Mouse (Mus musculus): Measurements from ENCODE around the gene Gpc5. TPM values are rescaled to one million over a fixed set of nuclear protein-coding genes. Genes with fewer than 3 reads are reported as not detected.

Gpc5 gene
- polyA plus RNA-seq, 1 experiment, result 0.15 TPM

DNA sequence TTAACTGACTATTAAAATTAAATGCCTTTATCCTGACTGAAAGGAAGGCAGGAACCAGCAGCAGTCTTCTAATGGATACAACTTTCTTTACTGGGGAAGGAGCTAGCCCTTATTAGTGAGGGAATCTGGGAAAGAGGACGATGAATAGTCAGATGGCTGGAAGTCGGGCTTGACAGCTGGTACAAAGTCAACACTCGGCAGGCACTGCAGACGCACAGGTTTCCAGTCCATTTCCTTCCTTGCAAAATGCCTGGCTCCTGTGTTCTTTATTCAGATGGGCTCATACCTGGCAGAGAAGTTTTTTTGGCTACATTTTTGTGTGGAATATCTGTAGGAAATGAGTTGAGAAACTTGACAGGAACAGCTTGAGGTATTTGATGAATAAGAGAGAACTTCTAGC, 1364.2 kb downstream of the Gpc5 start:
- no peak for TF ChIP-seq POLR2A (IDR thresholded peaks at IDR 0.05; ENCODE audit: control insufficient read depth, low read depth, low read length)
- no peak for TF ChIP-seq CTCF (IDR thresholded peaks at IDR 0.05; ENCODE audit: control insufficient read depth, insufficient read depth, insufficient replicate concordance, low read depth, low read length)
- no peaks in the 10 kb centered on the region for H3K27me3 ChIP-seq (ENCODE audit: control insufficient read depth, insufficient read depth, low read length)

DNA sequence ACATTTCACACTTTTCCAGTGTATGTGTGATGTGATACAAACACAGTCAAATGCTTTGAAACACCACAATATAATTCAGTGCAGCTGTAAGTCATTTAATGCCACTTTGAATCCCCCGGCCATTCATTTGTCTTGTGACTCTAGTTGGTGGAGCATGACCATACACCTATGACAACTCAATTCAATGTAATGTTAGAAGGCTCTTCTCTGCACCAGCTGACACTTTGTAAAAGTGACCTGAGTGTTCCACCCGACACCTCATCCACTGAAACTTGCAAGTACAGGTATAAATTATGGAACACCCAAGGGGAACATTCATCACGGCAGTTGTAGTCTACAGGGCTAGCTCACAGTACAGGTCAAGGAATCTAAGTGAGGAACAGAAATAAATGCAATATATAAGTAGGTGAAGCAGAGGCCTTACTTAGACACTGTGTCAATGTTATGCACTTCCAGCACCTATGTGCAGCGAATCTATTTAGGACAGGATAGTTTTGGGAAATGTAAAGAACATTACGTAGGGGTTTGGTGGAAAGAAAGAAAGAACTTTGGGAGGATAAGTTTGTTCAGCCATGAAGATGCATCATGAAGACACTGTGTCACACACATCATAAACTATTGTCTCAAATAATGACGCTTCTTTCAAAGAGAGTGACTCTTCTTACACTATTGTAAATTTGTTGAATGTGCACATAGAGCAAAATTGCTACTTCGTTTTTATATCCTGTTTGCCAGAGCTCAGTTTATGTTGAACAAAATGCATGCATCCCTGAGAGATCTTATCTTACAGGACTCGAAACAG, 1381.6 kb downstream of the Gpc5 start:
- no peak for TF ChIP-seq POLR2A (IDR thresholded peaks at IDR 0.05; ENCODE audit: control insufficient read depth, low read depth, low read length)
- TF ChIP-seq CTCF (IDR thresholded peaks at IDR 0.05; ENCODE audit: control insufficient read depth, insufficient read depth, insufficient replicate concordance, low read depth, low read length), result no peak
- Histone ChIP-seq H3K36me3 (ENCODE audit: control insufficient read depth, insufficient read depth, low read length) (no peaks in the 10 kb centered on the region), H3K27me3 (ENCODE audit: control insufficient read depth, insufficient read depth, low read length) (no peaks in the 10 kb centered on the region), H3K27ac (ENCODE audit: control insufficient read depth, insufficient read depth, low read depth, low read length) (no peak overlapping the region), H3K4me3 (ENCODE audit: control insufficient read depth, low read depth, low read length) (no peak overlapping the region), H3K4me1 (ENCODE audit: control insufficient read depth, insufficient read depth, low read length) (no peaks in the 10 kb centered on the region)

More for the DNA sequence above, 1364.2 kb downstream of the Gpc5 start:
- Histone ChIP-seq H3K27ac (ENCODE audit: control insufficient read depth, insufficient read depth, low read depth, low read length) (no peak overlapping the region), H3K4me3 (ENCODE audit: control insufficient read depth, low read depth, low read length) (no peak overlapping the region), H3K36me3 (ENCODE audit: control insufficient read depth, insufficient read depth, low read length) (no peaks in the 10 kb centered on the region), H3K4me1 (ENCODE audit: control insufficient read depth, insufficient read depth, low read length) (no peaks in the 10 kb centered on the region)

DNA sequence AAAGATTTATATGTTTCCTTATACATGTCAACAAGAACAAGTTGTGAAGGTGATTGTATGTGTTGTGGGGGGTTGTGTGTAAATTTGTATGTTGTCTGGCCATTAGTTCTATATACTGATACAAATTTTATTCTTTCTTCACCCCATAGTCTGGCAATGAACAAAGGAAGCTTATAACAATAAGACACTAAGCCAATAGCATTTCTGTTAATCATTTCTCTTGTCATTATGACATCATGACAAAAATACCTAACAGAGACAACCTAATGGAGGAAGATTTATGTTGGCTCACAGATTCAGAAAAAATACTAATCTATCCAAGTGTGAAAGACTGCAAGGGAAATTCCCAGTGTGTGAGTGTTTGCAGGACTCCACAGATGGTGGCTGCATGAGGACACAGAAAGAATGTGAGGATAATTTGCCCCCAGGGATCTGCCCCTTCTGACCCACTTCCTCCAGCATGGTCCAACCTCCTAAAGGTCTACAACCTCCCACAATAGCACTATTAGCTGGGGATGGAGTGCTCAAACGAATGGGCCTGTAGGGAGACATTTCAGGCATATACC, 1402.4 kb downstream of the Gpc5 start:
- no peak for TF ChIP-seq CTCF (IDR thresholded peaks at IDR 0.05; ENCODE audit: control insufficient read depth, insufficient read depth, insufficient replicate concordance, low read depth, low read length)
- TF ChIP-seq POLR2A (IDR thresholded peaks at IDR 0.05; ENCODE audit: control insufficient read depth, low read depth, low read length), result no peak
- Histone ChIP-seq H3K4me1 (ENCODE audit: control insufficient read depth, insufficient read depth, low read length) (no peaks in the 10 kb centered on the region), H3K27me3 (ENCODE audit: control insufficient read depth, insufficient read depth, low read length) (no peaks in the 10 kb centered on the region), H3K36me3 (ENCODE audit: control insufficient read depth, insufficient read depth, low read length) (no peaks in the 10 kb centered on the region), H3K27ac (ENCODE audit: control insufficient read depth, insufficient read depth, low read depth, low read length) (no peak overlapping the region), H3K4me3 (ENCODE audit: control insufficient read depth, low read depth, low read length) (no peak overlapping the region)

DNA sequence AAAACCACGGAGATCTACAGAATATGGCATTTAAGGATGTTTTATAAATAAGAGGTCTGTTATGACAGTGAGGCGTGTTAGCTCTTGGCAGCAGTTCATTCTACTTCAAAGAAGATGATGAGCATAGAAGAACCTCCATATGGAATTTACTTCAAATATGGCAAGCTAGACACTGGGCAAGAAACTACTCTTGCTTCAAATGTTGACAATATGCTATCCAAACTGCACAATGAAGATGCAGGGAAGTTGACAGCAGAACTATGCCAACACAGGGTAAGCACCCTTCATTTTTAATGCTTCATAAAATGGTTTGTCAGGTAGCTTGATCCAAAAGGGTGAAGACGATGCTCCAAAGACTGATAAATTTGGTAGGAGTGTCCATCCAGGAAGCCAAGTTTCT, 1446.2 kb downstream of the Gpc5 start:
- no peak overlapping the region for H3K27ac ChIP-seq (ENCODE audit: control insufficient read depth, insufficient read depth, low read depth, low read length)
- no peaks in the 10 kb centered on the region for H3K4me1 ChIP-seq (ENCODE audit: control insufficient read depth, insufficient read depth, low read length)
- TF ChIP-seq POLR2A (IDR thresholded peaks at IDR 0.05; ENCODE audit: control insufficient read depth, low read depth, low read length), result no peak
- no peak for TF ChIP-seq CTCF (IDR thresholded peaks at IDR 0.05; ENCODE audit: control insufficient read depth, insufficient read depth, insufficient replicate concordance, low read depth, low read length)
- H3K36me3 ChIP-seq (ENCODE audit: control insufficient read depth, insufficient read depth, low read length), result no peaks in the 10 kb centered on the region
- H3K4me3 ChIP-seq (ENCODE audit: control insufficient read depth, low read depth, low read length), result no peak overlapping the region
- no peaks in the 10 kb centered on the region for H3K27me3 ChIP-seq (ENCODE audit: control insufficient read depth, insufficient read depth, low read length)

DNA sequence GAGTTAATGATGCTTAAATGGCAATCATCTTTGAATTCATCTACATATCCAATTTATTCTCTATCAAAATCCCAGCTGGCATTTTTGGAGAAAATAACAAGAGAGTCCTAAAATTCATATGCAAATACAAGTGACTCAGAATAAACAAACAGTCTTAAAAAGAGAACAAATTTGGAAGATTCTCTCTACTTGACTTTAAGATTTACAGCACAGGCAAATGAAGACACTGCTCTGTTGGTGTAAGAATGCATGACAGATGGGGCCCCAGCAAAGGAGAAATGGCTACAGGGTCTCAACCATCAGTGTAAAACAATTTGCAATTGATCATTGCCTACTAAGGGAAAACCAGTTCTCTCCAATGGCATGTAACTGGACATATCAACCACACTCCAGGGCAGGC, 1451.7 kb downstream of the Gpc5 start:
- Histone ChIP-seq H3K27ac (ENCODE audit: control insufficient read depth, insufficient read depth, low read depth, low read length) (no peak overlapping the region), H3K4me1 (ENCODE audit: control insufficient read depth, insufficient read depth, low read length) (no peaks in the 10 kb centered on the region), H3K4me3 (ENCODE audit: control insufficient read depth, low read depth, low read length) (no peak overlapping the region), H3K27me3 (ENCODE audit: control insufficient read depth, insufficient read depth, low read length) (no peaks in the 10 kb centered on the region), H3K36me3 (ENCODE audit: control insufficient read depth, insufficient read depth, low read length) (no peaks in the 10 kb centered on the region)
- TF ChIP-seq CTCF (IDR thresholded peaks at IDR 0.05; ENCODE audit: control insufficient read depth, insufficient read depth, insufficient replicate concordance, low read depth, low read length), result no peak
- TF ChIP-seq POLR2A (IDR thresholded peaks at IDR 0.05; ENCODE audit: control insufficient read depth, low read depth, low read length), result no peak

DNA sequence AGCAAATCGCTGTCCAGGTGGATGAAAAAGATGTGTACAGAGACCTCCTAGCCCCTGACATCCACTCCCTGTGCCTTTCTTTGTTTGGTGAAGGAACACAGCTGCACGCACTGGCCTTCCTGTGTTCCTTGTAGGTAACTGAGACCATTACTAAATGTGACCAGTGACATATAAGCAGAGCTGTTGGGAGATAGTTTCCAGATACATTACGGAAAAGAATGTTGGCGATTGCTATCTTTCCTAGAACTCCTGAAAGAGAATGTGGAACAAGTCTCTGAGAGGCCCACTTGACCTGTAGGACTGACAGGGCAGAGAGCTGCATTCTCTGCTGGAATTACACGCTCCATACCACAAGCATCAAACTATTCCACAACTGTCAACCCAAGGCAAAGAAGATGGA, 1459.4 kb downstream of the Gpc5 start:
- H3K36me3 ChIP-seq (ENCODE audit: control insufficient read depth, insufficient read depth, low read length), result no peaks in the 10 kb centered on the region
- H3K4me3 ChIP-seq (ENCODE audit: control insufficient read depth, low read depth, low read length), result no peak overlapping the region
- no peaks in the 10 kb centered on the region for H3K4me1 ChIP-seq (ENCODE audit: control insufficient read depth, insufficient read depth, low read length)
- no peak for TF ChIP-seq POLR2A (IDR thresholded peaks at IDR 0.05; ENCODE audit: control insufficient read depth, low read depth, low read length)
- no peak for TF ChIP-seq CTCF (IDR thresholded peaks at IDR 0.05; ENCODE audit: control insufficient read depth, insufficient read depth, insufficient replicate concordance, low read depth, low read length)
- no peak overlapping the region for H3K27ac ChIP-seq (ENCODE audit: control insufficient read depth, insufficient read depth, low read depth, low read length)
- H3K27me3 ChIP-seq (ENCODE audit: control insufficient read depth, insufficient read depth, low read length), result no peaks in the 10 kb centered on the region

DNA sequence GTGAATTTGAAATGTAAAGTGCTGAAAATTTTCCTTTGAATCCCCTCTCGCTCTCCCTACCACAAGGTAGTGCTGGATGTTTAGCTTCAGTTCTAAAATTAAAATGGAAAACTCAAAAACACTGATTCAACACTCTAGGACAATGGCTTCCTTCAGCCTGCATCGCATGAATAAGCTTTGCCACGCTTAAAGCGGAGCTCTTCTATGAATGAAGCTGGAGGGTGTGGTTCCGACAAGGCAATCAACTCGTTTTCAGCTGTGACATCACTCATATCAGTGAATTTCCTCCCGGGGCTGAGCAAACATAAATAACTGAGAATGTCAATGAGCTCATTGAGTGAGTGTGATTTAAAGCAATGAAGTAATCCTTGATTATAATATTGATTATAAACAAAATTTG, 1461.3 kb downstream of the Gpc5 start:
- TF ChIP-seq CTCF (IDR thresholded peaks at IDR 0.05; ENCODE audit: control insufficient read depth, insufficient read depth, insufficient replicate concordance, low read depth, low read length) (no peak), POLR2A (IDR thresholded peaks at IDR 0.05; ENCODE audit: control insufficient read depth, low read depth, low read length) (no peak)
- H3K36me3 ChIP-seq (ENCODE audit: control insufficient read depth, insufficient read depth, low read length), result no peaks in the 10 kb centered on the region
- no peak overlapping the region for H3K4me3 ChIP-seq (ENCODE audit: control insufficient read depth, low read depth, low read length)
- H3K27me3 ChIP-seq (ENCODE audit: control insufficient read depth, insufficient read depth, low read length), result no peaks in the 10 kb centered on the region
- no peaks in the 10 kb centered on the region for H3K4me1 ChIP-seq (ENCODE audit: control insufficient read depth, insufficient read depth, low read length)
- no peak overlapping the region for H3K27ac ChIP-seq (ENCODE audit: control insufficient read depth, insufficient read depth, low read depth, low read length)
